In genomic region chr15:10713181-10713625, GRCm38 (mm10) we compare ENCODE assay signal across 8 mouse cellular contexts. TPM values are rescaled to one million over a fixed set of nuclear protein-coding genes. Genes with fewer than 3 reads are reported as not detected.
DNase-seq lines count a peak whose midpoint lies in the region; ATAC-seq and TF ChIP-seq lines count a peak whose summit lies in the region.

No protein-coding gene starts in this region.

- peak overlapping the region; percentile 84 for H3K4me3 ChIP-seq in lung, embryonic 14.5 days (ENCODE audit: low read depth, low read length)
- peak overlapping the region; percentile 86 for H3K4me3 ChIP-seq in forebrain, embryonic 11.5 days (ENCODE audit: low read depth, low read length)
- peak overlapping the region; percentile 95 for H3K4me3 ChIP-seq in kidney, postnatal 0 days (replicated peaks; ENCODE audit: low read depth, low read length)
- peak overlapping the region; percentile 82 for H3K4me3 ChIP-seq in neural tube, embryonic 15.5 days (replicated peaks)

- H3K9me3 ChIP-seq in lung, embryonic 14.5 days (ENCODE audit: low read depth, low read length): no peaks in the 10 kb centered on the region
- no peaks in the 10 kb centered on the region; the same call in 1 of the 2 replicates for H3K9me3 ChIP-seq in forebrain, embryonic 11.5 days (ENCODE audit: control insufficient read depth, low read length)
- H3K9me3 ChIP-seq in kidney, postnatal 0 days (replicated peaks; ENCODE audit: low read length): no peaks in the 10 kb centered on the region
- H3K9me3 ChIP-seq in neural tube, embryonic 15.5 days (replicated peaks): no peaks in the 10 kb centered on the region

- peak; percentile 45 for DNase-seq in lung, embryonic 14.5 days
- no peak for DNase-seq in lung, adult 18-20 months
- no peak for DNase-seq in forebrain, embryonic 11.5 days (ENCODE audit: low spot score)
- DNase-seq in kidney, postnatal 0 days (ENCODE audit: low spot score): peak; percentile 34
- DNase-seq in left cerebral cortex, postnatal 14 days (ENCODE audit: low spot score in 2 of 2): no peak
- no peak for DNase-seq in right cerebral cortex, postnatal 14 days
- DNase-seq in right cerebral cortex, postnatal 4 days: no peak

- peak overlapping the region; percentile 86 for H3K9ac ChIP-seq in lung, embryonic 14.5 days
- H3K9ac ChIP-seq in forebrain, embryonic 11.5 days (ENCODE audit: low read length): peak overlapping the region; percentile 90
- peak overlapping the region; percentile 90 for H3K9ac ChIP-seq in kidney, postnatal 0 days (ENCODE audit: low read depth, low read length)
- peak overlapping the region; percentile 72 for H3K9ac ChIP-seq in neural tube, embryonic 15.5 days (replicated peaks)

- peaks cover 7% of the 10 kb centered on the region; the same call in 1 of the 2 replicates for H3K36me3 ChIP-seq in lung, embryonic 14.5 days (ENCODE audit: insufficient read depth)
- no peaks in the 10 kb centered on the region for H3K36me3 ChIP-seq in forebrain, embryonic 11.5 days (ENCODE audit: control insufficient read depth, insufficient read depth, low read length)
- H3K36me3 ChIP-seq in kidney, postnatal 0 days (ENCODE audit: insufficient read depth, low read length): 0 out of 2 replicates have a peak, but pooled peaks cover 3% of the 10 kb centered on the region
- H3K36me3 ChIP-seq in neural tube, embryonic 15.5 days: no peaks in the 10 kb centered on the region

- no peak for ATAC-seq in lung, embryonic 14.5 days (ENCODE audit: insufficient read depth)
- ATAC-seq in forebrain, embryonic 11.5 days (replicated peaks; ENCODE audit: low FRiP score): peak; percentile 3; the same call in 1 of the 2 replicates
- ATAC-seq in kidney, postnatal 0 days (replicated peaks; ENCODE audit: low FRiP score, low read depth): no peak
- no peak for ATAC-seq in neural tube, embryonic 15.5 days (ENCODE audit: low FRiP score)

- intact Hi-C loops in left cerebral cortex, postnatal 14 days (cut with DNase I): loop anchor here (10.0 kb wide), 1 partner anchor 152 kb away; no protein-coding TSS in a partner anchor

- no peaks in the 10 kb centered on the region for H3K27me3 ChIP-seq in lung, embryonic 14.5 days (ENCODE audit: insufficient read depth, low read length)
- no peaks in the 10 kb centered on the region for H3K27me3 ChIP-seq in forebrain, embryonic 11.5 days (ENCODE audit: control insufficient read depth, insufficient read depth, low read length)
- no peaks in the 10 kb centered on the region for H3K27me3 ChIP-seq in kidney, postnatal 0 days (ENCODE audit: insufficient read depth, low read length)
- H3K27me3 ChIP-seq in neural tube, embryonic 15.5 days (replicated peaks): no peaks in the 10 kb centered on the region

- peak overlapping the region; percentile 91 for H3K4me2 ChIP-seq in lung, embryonic 14.5 days
- peak overlapping the region; percentile 68 for H3K4me2 ChIP-seq in forebrain, embryonic 11.5 days (ENCODE audit: low read depth, low read length, severe bottlenecking)
- peak overlapping the region; percentile 89 for H3K4me2 ChIP-seq in kidney, postnatal 0 days (ENCODE audit: low read length)
- H3K4me2 ChIP-seq in neural tube, embryonic 15.5 days: peak overlapping the region; percentile 100

- H3K27ac ChIP-seq in lung, embryonic 14.5 days (ENCODE audit: low read depth): peak overlapping the region; percentile 91; the same call in 1 of the 2 replicates
- H3K27ac ChIP-seq in forebrain, embryonic 11.5 days (ENCODE audit: low read depth, low read length): 0 out of 2 replicates have a peak overlapping the region, but pooled peaks have one; percentile 32
- peak overlapping the region; percentile 94 for H3K27ac ChIP-seq in kidney, postnatal 0 days
- no peak overlapping the region; the same call in 1 of the 2 replicates for H3K27ac ChIP-seq in neural tube, embryonic 15.5 days (replicated peaks)

- WGBS in lung, embryonic 14.5 days: 9% methylated on average over 13 of the region's 13 CpGs
- 7% methylated on average over 13 of the region's 13 CpGs for WGBS in forebrain, embryonic 11.5 days
- 7% methylated on average over 13 of the region's 13 CpGs for WGBS in kidney, postnatal 0 days
- whole genome bisulfite sequencing in neural tube, embryonic 15.5 days: 6% methylated on average over 13 of the region's 13 CpGs

- TF ChIP-seq CTCF in lung, embryonic 14.5 days (IDR thresholded peaks at IDR 0.05; ENCODE audit: low read depth): no peak
- TF ChIP-seq CTCF in kidney, postnatal 0 days (IDR thresholded peaks at IDR 0.05; ENCODE audit: low read depth): no peak

- peaks cover 11% of the 10 kb centered on the region for H3K4me1 ChIP-seq in lung, embryonic 14.5 days (ENCODE audit: insufficient read depth)
- peaks cover 2% of the 10 kb centered on the region; the same call in 1 of the 2 replicates for H3K4me1 ChIP-seq in forebrain, embryonic 11.5 days (replicated peaks; ENCODE audit: control insufficient read depth, insufficient read depth, low read length)
- H3K4me1 ChIP-seq in kidney, postnatal 0 days (replicated peaks; ENCODE audit: insufficient read depth, low read length): peaks cover 20% of the 10 kb centered on the region
- peaks cover 29% of the 10 kb centered on the region for H3K4me1 ChIP-seq in neural tube, embryonic 15.5 days

RNA-seq across cellular contexts. Expression of gene Rai14, which starts 1.2 kb away (rescaled TPM):
- polyA plus RNA-seq in lung, embryonic 14.5 days (2014; fragmentation: Nextera tagmentation; extraction: Ambion mirVana): 73.1 and 74.7 TPM in 2 replicates
- polyA plus RNA-seq in forebrain, embryonic 11.5 days (2014; fragmentation: Nextera tagmentation; extraction: Ambion mirVana): 58.2 and 61.5 TPM in 2 replicates
- polyA plus RNA-seq in kidney, postnatal 0 days (2015; fragmentation: Nextera tagmentation; extraction: Ambion mirVana): 38.5 and 42.4 TPM in 2 replicates
- 10.2 and 13.2 TPM in 2 replicates for polyA plus RNA-seq in neural tube, embryonic 15.5 days (2015; fragmentation: Nextera tagmentation; extraction: Ambion mirVana)
- 10 to 100 TPM; 10.4 to 11.4 TPM for total RNA-seq in left cerebral cortex, postnatal 14 days (2021)

Comparison
In these comparisons a context has a peak if more than half of its experiments do, and no peak if none do; other contexts are left out.
1. DNase-seq: peak in lung, embryonic 14.5 days (single experiment) and kidney, postnatal 0 days (single experiment); none in lung, adult 18-20 months (0 of 2), forebrain, embryonic 11.5 days (single experiment), left cerebral cortex, postnatal 14 days (0 of 2), right cerebral cortex, postnatal 14 days (single experiment) and right cerebral cortex, postnatal 4 days (single experiment).
2. Peak in every context shown above with its lines, with median percentiles within 50 percentile points of each other: H3K4me2 ChIP-seq, H3K4me3 ChIP-seq and H3K9ac ChIP-seq.